Mouse (Mus musculus) liver, postnatal 0 days (tissue): ENCODE results near the gene Iqcb1.

Experiments
- CTCF ChIP-seq: sonication (generic); IDR thresholded peaks from 2 replicates; pipeline ENCODE4 v1.5.1; 2016; ENCODE audit warnings: antibody characterized with exemption, low read depth
- EP300 ChIP-seq: IDR thresholded peaks from 2 replicates; pipeline ENCODE4 v1.6.1; 2016; ENCODE audit warnings: antibody characterized with exemption, low read depth, mild to moderate bottlenecking

- TF ChIP-seq EP300 (no peak), CTCF (no peak)
Observed at GRCm38 (mm10) chr16:36828054-36828786, at the start of gene Iqcb1.
